Mouse (Mus musculus) heart, adult 2 months (tissue): Measurements from ENCODE around the gene Arid4b. TPM values are rescaled to one million over a fixed set of nuclear protein-coding genes. Genes with fewer than 3 reads are reported as not detected.
A peak's percentile ranks its signal among the peaks of the same experiment; 100 is the strongest.

ENCODE experiments used
- DNase-seq, 2 experiments: peaks; one replicate each; pipeline ENCODE4 v3.0.0; 2021
- H3K27ac ChIP-seq: fragments of 200-600 bp; 2 replicates; pipeline ENCODE4 v1.8.1; 2022
- H3K27me3 ChIP-seq: fragments of 200-500 bp; 2 replicates; pipeline ENCODE4 v1.6.1; 2012; ENCODE audit warnings: mild to moderate bottlenecking, low read length, inconsistent platforms, mixed read lengths; ENCODE audit not compliant: control insufficient read depth, insufficient read depth
- H3K36me3 ChIP-seq: fragments of 200-500 bp; 2 replicates; pipeline ENCODE4 v1.6.1; 2012; ENCODE audit warnings: low read length, inconsistent platforms; ENCODE audit not compliant: control insufficient read depth, insufficient read depth
- H3K4me1 ChIP-seq: fragments of 200-500 bp; 2 replicates; pipeline ENCODE4 v1.6.1; 2011; ENCODE audit warnings: low read length; ENCODE audit not compliant: control insufficient read depth, insufficient read depth
- H3K4me3 ChIP-seq: fragments of 200-600 bp; 2 replicates; pipeline ENCODE4 v1.8.1; 2022
- H3K79me2 ChIP-seq: fragments of 200-500 bp; replicated peaks from 2 replicates; pipeline ENCODE4 v1.6.1; 2012; ENCODE audit warnings: mild to moderate bottlenecking, inconsistent platforms, low read length, moderate library complexity, mixed read lengths; ENCODE audit not compliant: control insufficient read depth, insufficient read depth
- H3K9ac ChIP-seq: fragments of 200-500 bp; 2 replicates; pipeline ENCODE4 v1.6.1; 2012; ENCODE audit warnings: low read depth, mild to moderate bottlenecking, control low read depth, inconsistent platforms, low read length, mixed read lengths
- CTCF ChIP-seq: fragments of 200-600 bp; IDR thresholded peaks from 2 replicates; pipeline ENCODE4 v1.8.1; 2022; ENCODE audit warnings: antibody characterized with exemption, mild to moderate bottlenecking, moderate library complexity
- EP300 ChIP-seq: fragments of 200-500 bp; IDR thresholded peaks from 2 replicates; pipeline ENCODE4 v1.6.1; 2011; ENCODE audit warnings: low read depth, low read length, control low read depth; ENCODE audit not compliant: insufficient read depth
- POLR2A ChIP-seq: fragments of 200-500 bp; IDR thresholded peaks from 2 replicates; pipeline ENCODE4 v1.6.1; 2011; ENCODE audit warnings: mild to moderate bottlenecking, low read depth, low read length, control low read depth; ENCODE audit not compliant: insufficient read depth
- WGBS: fragments of 180-500 bp; shearing (Covaris S2); methylation state at CpG from one replicate; pipeline ENCODE4 v1.1.7; 2018; 5-methylcytosine and 5-hydroxymethylcytosine counted together
- intact Hi-C: fragments of 180-260 bp; cut with DNase I; formaldehyde crosslinking; loops from one replicate; pipeline ENCODE4 v1.15.1; 2025
- polyA plus RNA-seq: library from polyadenylated mRNA; depleted of rRNA; stranded (reverse); fragments of >200 nt; gene quantifications from 2 replicates; pipeline ENCODE4 v1.2.3, GENCODE M21; 2012; rRNA removed
- total RNA-seq, 2 experiments: library from RNA; stranded (reverse); gene quantifications; 2 replicates each; pipeline ENCODE4 v1.2.3; 2021

The Arid4b gene
- total and polyA plus RNA-seq, 3 experiments: 2.7 to 22.4 (median 18.0) TPM

DNA sequence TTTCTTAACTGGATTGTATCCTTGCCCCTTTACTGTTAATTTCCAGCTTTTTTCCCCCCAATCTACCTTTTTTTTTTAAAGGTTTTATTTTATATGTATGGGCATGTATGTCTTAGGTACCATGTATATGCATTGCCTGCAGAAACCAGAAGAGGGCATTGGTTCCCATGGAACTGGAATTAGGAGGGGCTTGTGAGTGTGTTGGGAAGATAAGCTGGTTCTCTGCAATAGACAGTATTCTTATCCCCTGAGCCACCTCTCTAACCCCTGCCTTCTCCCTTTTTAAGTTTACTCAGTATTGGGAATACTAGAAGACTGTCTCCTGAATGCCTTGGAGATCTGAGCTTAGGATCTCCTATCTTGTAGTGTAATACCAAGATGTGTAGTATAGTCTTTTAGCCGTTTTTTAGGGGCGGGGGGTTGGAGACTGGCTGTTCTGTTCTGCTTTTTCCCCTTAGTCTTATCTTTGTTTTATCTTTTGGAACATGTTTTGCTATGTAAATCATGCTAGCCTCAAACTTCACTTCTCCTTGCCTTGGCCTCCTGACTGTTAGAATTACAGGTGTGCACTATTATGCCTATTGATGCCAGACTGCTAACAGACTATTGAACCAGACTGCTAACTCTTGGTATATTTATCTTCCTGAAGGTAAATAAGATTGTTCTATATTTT is 79.4 kb downstream of the Arid4b start:
- intact Hi-C loops: no loop called here
- no peak for DNase-seq
- 87% methylated on average over 2 of the region's 2 CpGs for WGBS
- no peak overlapping the region for H3K9ac ChIP-seq
- H3K79me2 ChIP-seq: no peaks in the 10 kb centered on the region
- peaks cover 2% of the 10 kb centered on the region; the same call in 1 of the 2 replicates for H3K36me3 ChIP-seq
- no peaks in the 10 kb centered on the region for H3K4me1 ChIP-seq
- TF ChIP-seq CTCF: 0 out of 2 replicates have a peak, but pooled peaks have one; percentile 9
- no peak for TF ChIP-seq EP300
- no peak for TF ChIP-seq POLR2A
- no peak overlapping the region for H3K27ac ChIP-seq
- H3K27me3 ChIP-seq: no peaks in the 10 kb centered on the region
- no peak overlapping the region for H3K4me3 ChIP-seq

DNA sequence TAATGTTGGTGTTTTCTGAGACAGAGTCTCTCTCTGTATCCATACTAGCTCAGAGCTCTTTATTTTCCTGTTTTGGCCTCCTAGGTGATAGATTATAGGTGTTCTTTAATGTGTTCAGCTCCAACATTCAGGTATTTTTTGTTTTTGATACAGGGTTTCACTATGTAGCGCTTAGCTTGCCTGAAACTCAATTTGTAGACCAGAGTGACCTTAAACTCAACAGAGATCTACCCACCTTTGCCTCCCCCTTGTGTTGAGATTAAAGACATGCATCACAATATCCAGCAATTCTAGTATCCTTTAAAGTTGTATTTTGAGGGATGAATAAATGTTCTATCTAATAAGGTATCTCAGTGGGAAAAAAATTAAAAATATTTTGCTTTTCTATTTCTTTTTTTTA is 115.0 kb downstream of the Arid4b start:
- H3K27ac ChIP-seq: no peak overlapping the region
- H3K36me3 ChIP-seq: no peaks in the 10 kb centered on the region
- H3K9ac ChIP-seq: no peak overlapping the region
- TF ChIP-seq POLR2A (no peak), EP300 (no peak), CTCF (peak; percentile 73)
- no peak overlapping the region for H3K4me3 ChIP-seq
- H3K79me2 ChIP-seq: no peaks in the 10 kb centered on the region
- no peak for DNase-seq
- WGBS: 71% methylated on average over 1 of the region's 1 CpGs
- H3K27me3 ChIP-seq: no peaks in the 10 kb centered on the region
- intact Hi-C loops: loop anchor here (5.0 kb wide), 3 partner anchors 116 to 291 kb away; partner anchors contain the start of genes Arid4b and Ggps1
- no peaks in the 10 kb centered on the region for H3K4me1 ChIP-seq

DNA sequence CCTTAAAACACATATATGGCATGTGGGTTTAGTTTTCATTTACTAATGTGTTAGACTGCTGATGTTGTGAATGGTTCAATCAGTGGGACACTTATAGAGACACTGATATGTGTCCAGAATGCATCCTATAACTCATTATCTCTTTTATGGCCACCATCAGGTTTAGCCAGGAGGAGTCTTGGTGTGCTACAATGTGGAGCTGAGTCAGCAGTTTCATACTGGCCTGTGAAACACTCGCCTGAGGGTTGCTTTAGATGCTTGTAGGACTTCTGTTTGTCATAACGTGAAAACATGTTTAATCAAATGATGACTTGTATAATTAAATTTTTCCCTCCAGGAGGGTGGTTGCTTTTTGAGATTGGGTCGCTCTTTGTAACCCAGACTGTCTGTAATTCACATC is 116.6 kb downstream of the Arid4b start:
- Histone ChIP-seq H3K4me3 (no peak overlapping the region), H3K9ac (no peak overlapping the region), H3K27me3 (no peaks in the 10 kb centered on the region), H3K36me3 (no peaks in the 10 kb centered on the region), H3K4me1 (no peaks in the 10 kb centered on the region), H3K27ac (no peak overlapping the region), H3K79me2 (no peaks in the 10 kb centered on the region)
- no peak for DNase-seq
- WGBS: 89% methylated on average over 3 of the region's 3 CpGs
- intact Hi-C loops: loop anchor here (5.0 kb wide), 3 partner anchors 117 to 292 kb away; partner anchors contain the start of genes Arid4b and Ggps1
- TF ChIP-seq EP300: no peak
- TF ChIP-seq POLR2A: no peak
- TF ChIP-seq CTCF: no peak

DNA sequence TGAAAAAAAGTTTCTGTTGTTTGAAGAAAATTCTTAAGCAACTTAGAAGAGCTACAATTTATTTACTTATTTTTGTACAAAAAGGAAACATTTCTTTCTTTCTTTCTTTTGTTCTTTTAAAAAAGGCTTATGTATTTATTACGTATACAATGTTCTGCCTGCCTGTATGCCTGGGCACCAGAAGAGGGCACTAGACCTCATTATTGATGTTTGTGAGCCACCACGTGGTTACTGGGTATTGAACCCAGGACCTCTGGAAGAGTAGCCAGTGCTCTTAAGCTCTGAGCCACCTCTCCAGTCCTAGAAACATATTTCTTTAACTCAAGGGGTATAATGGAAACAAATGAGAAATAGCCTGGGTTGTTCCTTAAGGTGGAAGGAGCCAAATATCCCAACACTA is 182.9 kb downstream of the Arid4b start:
- H3K27ac ChIP-seq: no peak overlapping the region
- H3K4me1 ChIP-seq: no peaks in the 10 kb centered on the region
- H3K36me3 ChIP-seq: no peaks in the 10 kb centered on the region
- no peaks in the 10 kb centered on the region for H3K27me3 ChIP-seq
- H3K4me3 ChIP-seq: no peak overlapping the region
- H3K9ac ChIP-seq: no peak overlapping the region
- WGBS: 54% methylated on average over 2 of the region's 2 CpGs
- intact Hi-C loops: no loop called here
- no peaks in the 10 kb centered on the region for H3K79me2 ChIP-seq
- DNase-seq: no peak
- TF ChIP-seq CTCF (no peak), EP300 (no peak), POLR2A (no peak)

Other genes with a start within 250 kb of the Arid4b start
- 10 to 100 TPM; 27.2 to 28.4 TPM for gene B3galnt2, start 108.8 kb upstream of the Arid4b start, total RNA-seq
- 13.2 and 24.6 TPM in 2 replicates for gene B3galnt2, start 108.8 kb upstream of the Arid4b start, polyA plus RNA-seq
- gene Tbce, start 23.6 kb upstream of the Arid4b start, total RNA-seq: 10 to 100 TPM; 20.4 to 21.2 TPM
- 16.5 and 27.0 TPM in 2 replicates for gene Tbce, start 23.6 kb upstream of the Arid4b start, polyA plus RNA-seq
- gene Ggps1, start 256 bp downstream of the Arid4b start, total RNA-seq: 10 to 100 TPM; 19.2 to 24.2 TPM
- 8.2 and 22.5 TPM in 2 replicates for gene Ggps1, start 256 bp downstream of the Arid4b start, polyA plus RNA-seq